Comparison of ENCODE assay signal across 20 mouse cellular contexts in the genomic region with DNA sequence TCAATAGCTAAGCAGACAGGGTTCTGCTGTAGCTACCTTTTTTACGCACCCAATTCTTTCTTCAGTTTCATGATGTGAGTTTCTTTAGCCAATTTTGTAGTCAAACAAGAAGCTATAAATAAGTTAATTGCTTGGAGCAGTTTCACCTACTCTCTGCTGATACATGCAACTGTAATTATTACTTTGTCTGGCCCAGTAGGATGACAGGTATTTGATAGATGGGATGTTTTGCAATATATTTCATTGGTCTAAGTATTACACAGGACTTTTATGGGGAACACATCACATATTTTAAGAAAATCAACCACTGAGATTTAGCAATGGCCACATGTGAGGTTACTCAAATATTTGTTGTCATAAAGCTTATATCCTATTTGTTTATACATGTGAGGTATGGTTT.
DNase-seq lines count a peak whose midpoint lies in the region; ATAC-seq lines count a peak whose summit lies in the region.
"Had no signal": no experiment of that assay in that cellular context is flagged by ENCODE, and none has a peak within 500 bp of the region (broad histone marks: within the 10 kb centered on the region; RNA-seq: fewer than 3 reads in every experiment).

No protein-coding gene starts in this region.

- no peaks in the 10 kb centered on the region for H3K36me3 ChIP-seq in limb, embryonic 11.5 days (ENCODE audit: control insufficient read depth, insufficient read depth, low read length)
- no peaks in the 10 kb centered on the region for H3K36me3 ChIP-seq in limb, embryonic 10.5 days
- H3K36me3 ChIP-seq: embryonic facial prominence, embryonic 10.5 days; embryonic facial prominence, embryonic 12.5 days; forebrain, embryonic 10.5 days; forebrain, embryonic 12.5 days had no signal

- DNase-seq in limb, embryonic 11.5 days (ENCODE audit: low spot score): no peak
- DNase-seq in limb, embryonic 10.5 days (ENCODE audit: low spot score): no peak
- DNase-seq in adipocyte (ENCODE audit: low spot score) (peak; percentile 28), MN1 (ENCODE audit: low spot score) (no peak)
- peak; percentile 28 for DNase-seq in forelimb bud, embryonic 11.5 days (ENCODE audit: low read depth, low spot score)
- no peak for DNase-seq in kidney, postnatal 14 days
- DNase-seq in heart, postnatal 4 days: no peak
- DNase-seq: adrenal gland, postnatal 25 days; cerebellum, adult 11-12 months; cerebellum, adult 9-10 months; cerebellum, postnatal 25 days; forebrain, postnatal 0 days had no signal

- 0 out of 2 replicates have a peak, but pooled peaks have one; percentile 21 for ATAC-seq in limb, embryonic 11.5 days (ENCODE audit: insufficient number of reproducible peaks, low FRiP score, low TSS enrichment, low read depth)
- ATAC-seq: activated CD4-positive, CD25-positive, alpha-beta regulatory T cell, adult 4 months; forebrain, embryonic 14.5 days; Patski had no signal

- H3K4me1 ChIP-seq in limb, embryonic 11.5 days (ENCODE audit: control insufficient read depth, insufficient read depth, low read length): no peaks in the 10 kb centered on the region
- no peaks in the 10 kb centered on the region for H3K4me1 ChIP-seq in limb, embryonic 10.5 days
- no peaks in the 10 kb centered on the region for H3K4me1 ChIP-seq in brown adipose tissue, adult 24 weeks (ENCODE audit: control insufficient read depth, insufficient read depth, insufficient read length, low read length)
- H3K4me1 ChIP-seq: embryonic facial prominence, embryonic 10.5 days; embryonic facial prominence, embryonic 12.5 days; forebrain, embryonic 10.5 days; forebrain, embryonic 12.5 days had no signal

- no peak overlapping the region for H3K27ac ChIP-seq in limb, embryonic 11.5 days (replicated peaks; ENCODE audit: low read depth, low read length)
- no peak overlapping the region for H3K27ac ChIP-seq in limb, embryonic 10.5 days
- peak overlapping the region; percentile 55; the same call in 1 of the 2 replicates for H3K27ac ChIP-seq in brown adipose tissue, adult 24 weeks (replicated peaks; ENCODE audit: low read depth, low read length)
- H3K27ac ChIP-seq: embryonic facial prominence, embryonic 10.5 days; embryonic facial prominence, embryonic 12.5 days; forebrain, embryonic 10.5 days; forebrain, embryonic 12.5 days had no signal

- WGBS in limb, embryonic 11.5 days: 71% methylated on average over 1 of the region's 1 CpGs
- WGBS in limb, embryonic 10.5 days: 82% methylated on average over 1 of the region's 1 CpGs

- H3K9me3 ChIP-seq in limb, embryonic 11.5 days (ENCODE audit: control insufficient read depth, low read length): no peaks in the 10 kb centered on the region
- no peaks in the 10 kb centered on the region for H3K9me3 ChIP-seq in limb, embryonic 10.5 days (replicated peaks)
- H3K9me3 ChIP-seq: embryonic facial prominence, embryonic 10.5 days; embryonic facial prominence, embryonic 12.5 days; forebrain, embryonic 10.5 days; forebrain, embryonic 12.5 days had no signal

- H3K9ac ChIP-seq in limb, embryonic 11.5 days (ENCODE audit: low read length): no peak overlapping the region
- H3K9ac ChIP-seq: embryonic facial prominence, embryonic 12.5 days; forebrain, embryonic 12.5 days; forebrain, postnatal 0 days had no signal

- no peak overlapping the region for H3K4me2 ChIP-seq in limb, embryonic 11.5 days (ENCODE audit: low read depth, severe bottlenecking)
- H3K4me2 ChIP-seq: embryonic facial prominence, embryonic 12.5 days; forebrain, embryonic 12.5 days had no signal

- no peak overlapping the region for H3K4me3 ChIP-seq in limb, embryonic 11.5 days (ENCODE audit: low read depth, low read length)
- H3K4me3 ChIP-seq in limb, embryonic 10.5 days: no peak overlapping the region
- no peak overlapping the region for H3K4me3 ChIP-seq in brown adipose tissue, adult 24 weeks (ENCODE audit: insufficient read depth, low read depth, low read length)
- H3K4me3 ChIP-seq: embryonic facial prominence, embryonic 10.5 days; embryonic facial prominence, embryonic 12.5 days; forebrain, embryonic 10.5 days; forebrain, embryonic 12.5 days had no signal

- H3K27me3 ChIP-seq in limb, embryonic 11.5 days (ENCODE audit: control insufficient read depth, insufficient read depth, low read length): no peaks in the 10 kb centered on the region
- no peaks in the 10 kb centered on the region for H3K27me3 ChIP-seq in limb, embryonic 10.5 days (ENCODE audit: low read depth, poor library complexity, severe bottlenecking)
- H3K27me3 ChIP-seq: embryonic facial prominence, embryonic 12.5 days; forebrain, embryonic 12.5 days had no signal

Comparison
In these comparisons a context has a peak if more than half of its experiments do, and no peak if none do; other contexts are left out.
1. DNase-seq: peak in adipocyte (single experiment) and forelimb bud, embryonic 11.5 days (single experiment); none in limb, embryonic 11.5 days (single experiment), limb, embryonic 10.5 days (single experiment), MN1 (single experiment), kidney, postnatal 14 days (single experiment) and heart, postnatal 4 days (single experiment).